Mouse (Mus musculus): ENCODE data around the gene Ttc7b. TPM values are rescaled to one million over a fixed set of nuclear protein-coding genes. Genes with fewer than 3 reads are reported as not detected.

The Ttc7b gene
- polyA plus RNA-seq, 1 experiment from 2014 or later = 3.9 TPM

DNA sequence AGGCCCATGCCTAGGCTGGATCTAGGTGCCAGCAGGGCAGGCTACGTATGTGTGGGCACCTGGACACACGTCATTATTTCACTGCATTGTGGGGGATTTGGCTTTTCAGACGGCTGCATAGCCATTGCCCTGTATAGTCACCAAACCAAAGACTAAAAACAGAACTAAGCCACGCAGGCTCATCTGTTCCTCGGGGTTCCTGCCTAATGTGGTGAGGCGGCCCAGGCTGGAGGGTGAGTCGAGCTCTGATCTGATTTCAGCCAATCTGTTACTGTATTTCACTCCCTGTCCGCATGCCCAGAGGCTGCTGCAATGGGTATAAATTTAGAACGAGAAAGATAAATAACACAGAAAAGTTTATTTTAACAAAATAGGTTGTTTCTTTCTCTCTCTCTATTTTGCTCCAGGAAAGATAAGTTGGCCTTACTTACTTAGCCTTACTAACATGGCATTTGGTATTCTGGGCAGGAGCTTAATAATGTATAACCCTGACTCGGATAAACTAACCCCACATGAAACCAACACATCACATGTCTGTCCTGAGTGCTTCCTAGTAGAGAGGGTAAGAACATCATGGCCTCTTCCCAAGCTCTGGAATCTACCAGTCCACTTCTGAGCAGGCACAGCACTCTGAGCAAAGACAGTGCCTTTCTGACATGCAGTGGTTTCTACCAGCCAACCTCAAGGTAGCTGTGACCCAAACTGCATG, 118.2 kb downstream of the Ttc7b start:
- 87% methylated on average over 10 of the region's 10 CpGs for whole genome bisulfite sequencing
- Histone ChIP-seq H3K9me3 (ENCODE audit: low read length) (no peaks in the 10 kb centered on the region), H3K36me3 (ENCODE audit: insufficient read depth, low read length) (peaks cover 10% of the 10 kb centered on the region), H3K4me1 (ENCODE audit: insufficient read depth, low read length) (peaks cover 9% of the 10 kb centered on the region; the same call in 1 of the 2 replicates), H3K9ac (replicated peaks; ENCODE audit: low read length) (no peak overlapping the region), H3K27ac (ENCODE audit: low read length) (no peak overlapping the region), H3K27me3 (ENCODE audit: insufficient read depth, low read length) (no peaks in the 10 kb centered on the region), H3K4me3 (ENCODE audit: low read length) (no peak overlapping the region), H3K4me2 (replicated peaks; ENCODE audit: low read depth, low read length) (no peak overlapping the region)
- ATAC-seq (ENCODE audit: low FRiP score, low TSS enrichment) = no peak

DNA sequence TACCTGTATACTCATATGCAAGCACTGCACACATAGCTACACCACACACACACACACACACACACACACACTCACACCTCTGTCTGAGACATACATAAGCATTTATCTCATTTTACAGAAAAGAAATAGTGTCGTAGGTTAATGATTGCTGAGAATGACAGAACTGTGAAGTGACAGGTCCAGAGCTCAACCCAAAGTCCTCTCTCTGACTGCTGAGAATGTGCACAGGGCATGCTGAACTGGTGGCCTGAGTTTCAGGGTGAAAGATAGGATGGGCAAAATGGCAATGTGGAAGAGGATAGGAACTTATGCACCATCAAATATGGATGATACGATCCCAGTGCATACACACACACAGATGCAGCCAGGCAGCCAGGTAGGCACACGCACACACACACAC, 120.5 kb downstream of the Ttc7b start:
- Histone ChIP-seq H3K9me3 (ENCODE audit: low read length) (no peaks in the 10 kb centered on the region), H3K27ac (ENCODE audit: low read length) (no peak overlapping the region), H3K4me1 (ENCODE audit: insufficient read depth, low read length) (0 out of 2 replicates have a peak, but pooled peaks cover 4% of the 10 kb centered on the region), H3K4me2 (replicated peaks; ENCODE audit: low read depth, low read length) (no peak overlapping the region), H3K36me3 (ENCODE audit: insufficient read depth, low read length) (peaks cover 15% of the 10 kb centered on the region), H3K9ac (replicated peaks; ENCODE audit: low read length) (no peak overlapping the region), H3K27me3 (ENCODE audit: insufficient read depth, low read length) (no peaks in the 10 kb centered on the region), H3K4me3 (ENCODE audit: low read length) (no peak overlapping the region)
- ATAC-seq (ENCODE audit: low FRiP score, low TSS enrichment) = peak; percentile 30; the same call in 1 of the 2 replicates
- WGBS = 94% methylated on average over 3 of the region's 3 CpGs

DNA sequence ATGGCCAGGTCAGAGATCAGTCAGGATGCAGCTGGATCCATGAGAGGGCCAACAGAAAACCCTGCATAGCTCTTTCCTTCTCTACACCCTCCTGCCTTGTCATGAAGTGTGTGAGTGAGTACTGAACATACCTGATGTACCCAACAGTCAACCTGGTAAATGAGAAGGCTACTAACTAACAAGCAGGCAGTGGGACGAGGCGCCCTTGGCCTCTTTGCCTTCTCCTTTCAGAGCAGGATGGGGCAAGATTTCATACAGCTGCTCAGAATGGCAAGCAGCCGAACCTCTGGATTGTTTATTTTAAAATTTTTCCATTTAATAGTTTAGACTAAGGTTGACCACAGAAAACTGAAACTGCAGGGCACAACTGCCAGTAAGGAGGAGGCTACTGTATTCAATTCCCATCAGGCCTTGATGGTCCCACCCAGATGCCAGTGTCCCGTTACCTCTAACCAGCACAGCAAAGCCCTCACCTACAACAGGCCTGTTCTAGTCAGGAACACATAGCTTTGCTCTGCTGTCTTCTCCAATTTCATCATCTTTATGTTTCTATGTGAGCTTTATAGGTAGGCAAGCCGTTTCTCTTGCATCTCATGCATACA, 121.4 kb downstream of the Ttc7b start:
- H3K36me3 ChIP-seq (ENCODE audit: insufficient read depth, low read length) = peaks cover 19% of the 10 kb centered on the region
- H3K9me3 ChIP-seq (ENCODE audit: low read length) = no peaks in the 10 kb centered on the region
- no peak overlapping the region for H3K27ac ChIP-seq (ENCODE audit: low read length)
- no peak overlapping the region for H3K9ac ChIP-seq (replicated peaks; ENCODE audit: low read length)
- ATAC-seq (ENCODE audit: low FRiP score, low TSS enrichment) = 0 out of 2 replicates have a peak, but pooled peaks have one; percentile 25
- H3K27me3 ChIP-seq (ENCODE audit: insufficient read depth, low read length) = no peaks in the 10 kb centered on the region
- no peak overlapping the region for H3K4me3 ChIP-seq (ENCODE audit: low read length)
- H3K4me1 ChIP-seq (ENCODE audit: insufficient read depth, low read length) = no peaks in the 10 kb centered on the region
- 82% methylated on average over 5 of the region's 5 CpGs for WGBS
- no peak overlapping the region for H3K4me2 ChIP-seq (replicated peaks; ENCODE audit: low read depth, low read length)

DNA sequence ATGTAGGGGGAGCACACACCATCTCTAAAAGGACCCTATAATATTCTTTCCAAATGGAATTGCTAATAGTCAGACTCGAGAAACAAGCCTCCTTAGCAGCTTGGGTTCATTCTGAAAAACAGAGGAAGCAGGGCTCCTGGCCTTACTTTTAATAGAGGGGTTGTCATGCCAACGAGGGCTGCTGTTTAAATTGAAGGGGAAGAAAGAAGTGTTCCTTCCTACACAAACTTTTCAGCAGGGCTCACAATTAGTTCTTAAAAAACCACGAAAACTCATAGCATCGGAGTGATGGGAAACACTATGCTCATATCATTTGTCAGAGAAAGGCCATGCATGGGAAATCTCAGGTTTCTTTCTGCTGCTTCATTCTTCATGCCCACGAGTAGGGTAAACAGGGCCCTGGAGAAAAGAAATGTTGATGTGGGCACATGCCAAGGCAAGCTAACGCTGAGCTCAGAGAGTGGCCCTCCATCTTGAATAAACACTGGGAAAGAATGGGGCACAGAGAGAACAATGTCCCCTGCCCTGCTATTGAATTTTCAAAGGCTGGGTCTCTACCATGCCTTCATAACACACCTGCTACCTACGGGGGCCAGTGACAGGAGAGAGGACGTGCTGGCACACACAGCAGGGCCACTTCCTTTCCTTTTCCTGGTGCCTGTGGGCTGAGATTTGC, 122.2 kb downstream of the Ttc7b start:
- Histone ChIP-seq H3K4me1 (ENCODE audit: insufficient read depth, low read length) (no peaks in the 10 kb centered on the region), H3K9ac (replicated peaks; ENCODE audit: low read length) (no peak overlapping the region), H3K27ac (ENCODE audit: low read length) (no peak overlapping the region), H3K27me3 (ENCODE audit: insufficient read depth, low read length) (no peaks in the 10 kb centered on the region), H3K36me3 (ENCODE audit: insufficient read depth, low read length) (peaks cover 21% of the 10 kb centered on the region), H3K4me3 (ENCODE audit: low read length) (no peak overlapping the region), H3K4me2 (replicated peaks; ENCODE audit: low read depth, low read length) (no peak overlapping the region), H3K9me3 (ENCODE audit: low read length) (no peaks in the 10 kb centered on the region)
- WGBS = 74% methylated on average over 8 of the region's 8 CpGs
- no peak for ATAC-seq (ENCODE audit: low FRiP score, low TSS enrichment)

DNA sequence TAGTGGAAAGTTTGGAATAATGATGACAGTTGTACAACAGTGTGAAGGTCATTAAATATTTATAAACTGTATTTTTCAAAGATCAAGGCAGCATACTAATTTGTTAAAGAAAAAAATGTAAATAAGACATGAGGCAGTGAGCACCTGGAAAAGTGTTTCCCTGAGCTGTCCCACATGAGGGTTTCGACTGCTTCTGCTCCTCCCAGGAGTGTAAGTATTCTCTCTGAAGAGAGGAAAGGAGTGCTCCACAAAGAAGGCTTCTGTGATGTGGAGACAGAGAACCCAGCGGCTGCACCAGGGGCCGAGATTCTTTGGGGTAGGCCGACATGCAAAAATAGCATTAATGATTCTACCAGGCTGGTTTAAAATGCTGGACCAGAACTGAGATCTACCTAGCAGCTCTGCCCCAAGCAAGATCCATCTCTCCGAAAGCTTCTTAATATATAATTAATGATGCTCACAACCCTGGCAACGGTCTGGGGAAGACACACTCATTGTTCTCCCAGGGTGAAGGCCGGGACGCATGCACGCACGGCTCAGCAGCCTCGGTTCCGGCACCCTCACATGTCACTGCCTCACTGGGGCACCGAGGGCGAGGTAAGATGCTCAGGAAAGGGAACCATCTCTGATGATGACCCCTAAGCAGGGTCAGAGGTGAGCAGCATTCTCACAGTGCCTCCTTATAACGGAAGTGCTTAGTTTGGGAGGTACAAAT, 123.0 kb downstream of the Ttc7b start:
- H3K36me3 ChIP-seq (ENCODE audit: insufficient read depth, low read length) = peaks cover 14% of the 10 kb centered on the region
- H3K27me3 ChIP-seq (ENCODE audit: insufficient read depth, low read length) = no peaks in the 10 kb centered on the region
- H3K27ac ChIP-seq (ENCODE audit: low read length) = no peak overlapping the region
- no peaks in the 10 kb centered on the region for H3K4me1 ChIP-seq (ENCODE audit: insufficient read depth, low read length)
- 88% methylated on average over 15 of the region's 15 CpGs for WGBS
- H3K4me2 ChIP-seq (replicated peaks; ENCODE audit: low read depth, low read length) = no peak overlapping the region
- no peak overlapping the region for H3K4me3 ChIP-seq (ENCODE audit: low read length)
- H3K9ac ChIP-seq (replicated peaks; ENCODE audit: low read length) = no peak overlapping the region
- ATAC-seq (ENCODE audit: low FRiP score, low TSS enrichment) = no peak
- no peaks in the 10 kb centered on the region for H3K9me3 ChIP-seq (ENCODE audit: low read length)

DNA sequence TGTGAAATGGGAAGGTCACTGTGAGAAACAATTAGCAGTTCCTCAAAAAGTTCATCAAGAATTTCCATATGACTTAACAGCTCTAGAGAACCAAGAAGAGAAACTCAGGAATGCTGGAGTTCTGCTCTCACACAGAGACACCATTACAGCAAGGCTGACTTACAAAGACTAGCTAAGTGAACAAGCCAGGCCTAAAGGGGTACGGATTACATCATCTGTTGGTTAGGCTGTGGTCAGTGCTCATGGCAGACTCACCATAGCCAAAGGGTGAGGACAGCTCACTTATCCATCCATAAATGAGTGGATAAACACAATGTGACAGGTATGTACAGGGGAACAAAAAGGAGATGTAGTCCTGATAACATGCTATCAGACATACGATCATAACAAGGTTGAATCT, 123.8 kb downstream of the Ttc7b start:
- no peaks in the 10 kb centered on the region for H3K4me1 ChIP-seq (ENCODE audit: insufficient read depth, low read length)
- H3K9me3 ChIP-seq (ENCODE audit: low read length) = no peaks in the 10 kb centered on the region
- H3K9ac ChIP-seq (replicated peaks; ENCODE audit: low read length) = no peak overlapping the region
- H3K4me3 ChIP-seq (ENCODE audit: low read length) = no peak overlapping the region
- 93% methylated on average over 2 of the region's 2 CpGs for WGBS
- ATAC-seq (ENCODE audit: low FRiP score, low TSS enrichment) = no peak
- no peak overlapping the region for H3K4me2 ChIP-seq (replicated peaks; ENCODE audit: low read depth, low read length)
- H3K36me3 ChIP-seq (ENCODE audit: insufficient read depth, low read length) = peaks cover 18% of the 10 kb centered on the region
- H3K27ac ChIP-seq (ENCODE audit: low read length) = no peak overlapping the region
- H3K27me3 ChIP-seq (ENCODE audit: insufficient read depth, low read length) = no peaks in the 10 kb centered on the region

DNA sequence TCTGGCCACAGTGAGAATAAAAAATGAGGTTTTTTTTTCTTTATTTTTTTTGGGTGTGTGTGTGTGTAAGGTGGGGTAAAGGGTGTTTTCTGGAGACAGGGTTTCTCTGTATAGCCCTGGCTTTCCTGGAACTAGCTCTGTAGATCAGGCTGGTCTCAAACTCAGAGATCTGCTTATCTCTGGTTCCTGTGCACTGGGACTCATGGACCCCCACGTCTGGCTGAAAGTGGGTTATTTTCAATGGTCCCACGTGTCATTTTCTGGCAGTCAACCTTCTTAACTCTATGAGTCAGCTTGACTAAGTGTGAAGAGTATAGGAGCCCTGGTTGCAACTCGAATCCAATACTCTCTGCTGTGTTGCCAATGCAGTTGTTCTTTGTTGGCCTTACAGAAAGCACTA, 127.1 kb downstream of the Ttc7b start:
- no peak overlapping the region for H3K9ac ChIP-seq (replicated peaks; ENCODE audit: low read length)
- no peak overlapping the region for H3K4me2 ChIP-seq (replicated peaks; ENCODE audit: low read depth, low read length)
- peaks cover 17% of the 10 kb centered on the region for H3K36me3 ChIP-seq (ENCODE audit: insufficient read depth, low read length)
- H3K4me1 ChIP-seq (ENCODE audit: insufficient read depth, low read length) = no peaks in the 10 kb centered on the region
- no peaks in the 10 kb centered on the region for H3K27me3 ChIP-seq (ENCODE audit: insufficient read depth, low read length)
- no peak for ATAC-seq (ENCODE audit: low FRiP score, low TSS enrichment)
- WGBS = 79% methylated on average over 3 of the region's 3 CpGs
- H3K4me3 ChIP-seq (ENCODE audit: low read length) = no peak overlapping the region
- H3K27ac ChIP-seq (ENCODE audit: low read length) = no peak overlapping the region
- H3K9me3 ChIP-seq (ENCODE audit: low read length) = no peaks in the 10 kb centered on the region

DNA sequence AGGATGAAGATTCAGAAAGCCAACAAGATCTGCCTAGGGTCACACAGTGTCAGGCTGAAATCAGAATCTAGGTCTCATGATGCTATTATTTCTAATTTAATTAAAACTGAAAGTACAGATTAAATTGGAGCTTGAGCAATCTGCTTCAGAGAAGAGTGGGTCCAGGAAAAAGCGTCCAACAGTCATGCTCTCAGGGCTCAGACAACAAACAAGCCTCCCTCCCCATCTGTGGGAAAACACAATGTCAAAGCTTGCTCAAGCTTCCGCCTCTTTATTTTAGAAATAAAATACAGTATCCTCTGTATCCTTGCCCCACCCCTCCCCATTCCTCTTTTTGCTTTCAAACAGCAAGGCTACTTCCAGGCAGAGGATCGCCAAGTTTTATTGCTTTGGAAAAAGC, 127.5 kb downstream of the Ttc7b start:
- 62% methylated on average over 3 of the region's 3 CpGs for WGBS
- Histone ChIP-seq H3K9ac (replicated peaks; ENCODE audit: low read length) (no peak overlapping the region), H3K4me3 (ENCODE audit: low read length) (no peak overlapping the region), H3K27ac (ENCODE audit: low read length) (no peak overlapping the region), H3K9me3 (ENCODE audit: low read length) (no peaks in the 10 kb centered on the region), H3K36me3 (ENCODE audit: insufficient read depth, low read length) (peaks cover 20% of the 10 kb centered on the region), H3K27me3 (ENCODE audit: insufficient read depth, low read length) (no peaks in the 10 kb centered on the region), H3K4me2 (replicated peaks; ENCODE audit: low read depth, low read length) (no peak overlapping the region), H3K4me1 (ENCODE audit: insufficient read depth, low read length) (no peaks in the 10 kb centered on the region)
- no peak for ATAC-seq (ENCODE audit: low FRiP score, low TSS enrichment)

DNA sequence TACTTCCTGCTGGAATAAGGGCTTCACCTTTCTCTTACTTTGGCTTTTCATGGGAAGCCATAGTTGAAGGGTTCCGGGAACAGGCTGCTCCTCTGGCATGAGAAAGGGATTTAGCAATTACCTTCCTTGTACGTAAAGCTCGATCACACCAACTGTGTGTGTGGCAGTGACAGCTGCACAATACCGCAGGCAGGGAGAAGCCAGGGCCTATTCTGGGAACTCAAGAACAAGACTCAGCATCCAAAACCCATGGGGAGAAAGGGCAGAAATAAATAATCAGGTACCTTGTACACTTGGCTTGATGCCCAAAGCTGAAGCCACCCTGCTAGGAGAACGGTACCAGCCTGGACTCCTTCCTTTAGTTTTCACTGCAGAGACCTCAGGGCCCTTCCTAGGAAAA, 128.2 kb downstream of the Ttc7b start:
- WGBS = 93% methylated on average over 5 of the region's 5 CpGs
- no peak for ATAC-seq (ENCODE audit: low FRiP score, low TSS enrichment)
- Histone ChIP-seq H3K4me1 (ENCODE audit: insufficient read depth, low read length) (no peaks in the 10 kb centered on the region), H3K4me3 (ENCODE audit: low read length) (no peak overlapping the region), H3K27me3 (ENCODE audit: insufficient read depth, low read length) (no peaks in the 10 kb centered on the region), H3K9me3 (ENCODE audit: low read length) (no peaks in the 10 kb centered on the region), H3K9ac (replicated peaks; ENCODE audit: low read length) (no peak overlapping the region), H3K36me3 (ENCODE audit: insufficient read depth, low read length) (peaks cover 20% of the 10 kb centered on the region), H3K4me2 (replicated peaks; ENCODE audit: low read depth, low read length) (no peak overlapping the region), H3K27ac (ENCODE audit: low read length) (no peak overlapping the region)

Measured in kidney, embryonic 16.5 days (tissue).